Comparison of ENCODE assay signal across 8 mouse cellular contexts in the genomic region with DNA sequence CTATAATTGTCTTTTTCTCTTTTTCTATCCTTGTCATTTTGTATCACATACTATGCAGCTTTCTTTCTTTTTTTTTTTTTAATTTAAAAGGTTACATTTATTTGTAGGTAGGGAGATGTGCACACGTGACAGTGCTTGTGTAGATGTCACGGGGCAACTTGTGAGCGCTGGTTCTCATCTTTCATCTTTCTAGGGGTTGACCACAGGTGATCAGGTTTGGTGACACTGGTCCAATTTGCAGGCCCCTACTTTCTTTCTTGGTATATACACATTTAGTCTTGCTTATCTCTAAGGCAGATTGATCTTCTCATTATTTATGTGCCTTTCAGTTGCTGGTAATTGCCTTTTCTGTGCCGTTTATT. TPM values are rescaled to one million over a fixed set of nuclear protein-coding genes. Genes with fewer than 3 reads are reported as not detected.
DNase-seq lines count a peak whose midpoint lies in the region; ATAC-seq and TF ChIP-seq lines count a peak whose summit lies in the region.

No protein-coding gene starts in this region.

- H3K27ac ChIP-seq in lung, postnatal 0 days (ENCODE audit: low read length) = 0 out of 2 replicates have a peak overlapping the region, but pooled peaks have one; percentile 97
- peak overlapping the region; percentile 97 for H3K27ac ChIP-seq in liver, embryonic 12.5 days
- H3K27ac ChIP-seq in stomach, embryonic 16.5 days (ENCODE audit: low read length) = peak overlapping the region; percentile 92; the same call in 1 of the 2 replicates

- peak overlapping the region; percentile 74 for H3K4me3 ChIP-seq in erythroblast, embryonic 14.5 days (replicated peaks)
- peak overlapping the region; percentile 75; the same call in 1 of the 2 replicates for H3K4me3 ChIP-seq in lung, postnatal 0 days (ENCODE audit: low read depth, low read length)
- H3K4me3 ChIP-seq in liver, embryonic 12.5 days = peak overlapping the region; percentile 88
- peak overlapping the region; percentile 70 for H3K4me3 ChIP-seq in stomach, embryonic 16.5 days (replicated peaks; ENCODE audit: low read length)

- H3K4me2 ChIP-seq in lung, postnatal 0 days (replicated peaks; ENCODE audit: low read depth, low read length) = peak overlapping the region; percentile 70
- peak overlapping the region; percentile 70 for H3K4me2 ChIP-seq in liver, embryonic 12.5 days
- H3K4me2 ChIP-seq in stomach, embryonic 16.5 days (ENCODE audit: low read depth, low read length) = peak overlapping the region; percentile 79

- no peak overlapping the region for H3K9ac ChIP-seq in lung, postnatal 0 days (replicated peaks; ENCODE audit: low read depth)
- peak overlapping the region; percentile 85 for H3K9ac ChIP-seq in liver, embryonic 12.5 days
- no peak overlapping the region for H3K9ac ChIP-seq in stomach, embryonic 16.5 days (ENCODE audit: low read length)

- H3K36me3 ChIP-seq in erythroblast, embryonic 14.5 days (ENCODE audit: control insufficient read depth) = peaks cover 48% of the 10 kb centered on the region
- H3K36me3 ChIP-seq in lung, postnatal 0 days (ENCODE audit: insufficient read depth, low read length) = no peaks in the 10 kb centered on the region
- H3K36me3 ChIP-seq in liver, embryonic 12.5 days = peaks cover 15% of the 10 kb centered on the region
- peaks cover 8% of the 10 kb centered on the region; the same call in 1 of the 2 replicates for H3K36me3 ChIP-seq in stomach, embryonic 16.5 days (ENCODE audit: control insufficient read depth, insufficient read depth, low read length)

- peaks cover 70% of the 10 kb centered on the region for H3K4me1 ChIP-seq in erythroblast, embryonic 14.5 days (ENCODE audit: control insufficient read depth)
- H3K4me1 ChIP-seq in lung, postnatal 0 days (ENCODE audit: insufficient read depth, low read depth, low read length) = peaks cover 4% of the 10 kb centered on the region; the same call in 1 of the 2 replicates
- H3K4me1 ChIP-seq in liver, embryonic 12.5 days = peaks cover 50% of the 10 kb centered on the region
- H3K4me1 ChIP-seq in stomach, embryonic 16.5 days (ENCODE audit: control insufficient read depth, insufficient read depth, low read length) = peaks cover 6% of the 10 kb centered on the region

- TF ChIP-seq CTCF in lung, postnatal 0 days (IDR thresholded peaks at IDR 0.05) = no peak

- no peak for ATAC-seq in erythroblast, adult 5-6 weeks (replicated peaks; ENCODE audit: low FRiP score, poor library complexity, severe bottlenecking)
- ATAC-seq in lung, postnatal 0 days = no peak
- ATAC-seq in liver, embryonic 12.5 days = no peak
- ATAC-seq in stomach, embryonic 16.5 days (ENCODE audit: insufficient read depth, low FRiP score) = no peak

- DNase-seq in lung, postnatal 0 days (ENCODE audit: low spot score) = no peak
- DNase-seq in lung, postnatal 14 days = no peak
- DNase-seq in frontal cortex, adult 2 months (ENCODE audit: extremely low spot score in 1 of 2, low spot score in 1 of 2) = no peak
- no peak for DNase-seq in layer of hippocampus, adult 18-20 months (ENCODE audit: low spot score in 2 of 2)

- 86% methylated on average over 4 of the region's 4 CpGs for WGBS in lung, postnatal 0 days
- WGBS in liver, embryonic 12.5 days (ENCODE audit: insufficient replicate concordance) = 87% methylated on average over 4 of the region's 4 CpGs
- 85% methylated on average over 4 of the region's 4 CpGs for WGBS in stomach, embryonic 16.5 days

- H3K9me3 ChIP-seq in erythroblast, embryonic 14.5 days (ENCODE audit: control insufficient read depth, low read length) = no peaks in the 10 kb centered on the region; the same call in 1 of the 2 replicates
- no peaks in the 10 kb centered on the region for H3K9me3 ChIP-seq in lung, postnatal 0 days (ENCODE audit: low read length)
- no peaks in the 10 kb centered on the region for H3K9me3 ChIP-seq in liver, embryonic 12.5 days (replicated peaks)
- no peaks in the 10 kb centered on the region for H3K9me3 ChIP-seq in stomach, embryonic 16.5 days (replicated peaks; ENCODE audit: control insufficient read depth, low read length)

- no peak for TF ChIP-seq EP300 in lung, postnatal 0 days (IDR thresholded peaks at IDR 0.05)

- H3K27me3 ChIP-seq in erythroblast, embryonic 14.5 days (ENCODE audit: control insufficient read depth) = no peaks in the 10 kb centered on the region
- no peaks in the 10 kb centered on the region for H3K27me3 ChIP-seq in lung, postnatal 0 days (replicated peaks; ENCODE audit: insufficient read depth, low read length)
- no peaks in the 10 kb centered on the region for H3K27me3 ChIP-seq in liver, embryonic 12.5 days (replicated peaks)
- no peaks in the 10 kb centered on the region for H3K27me3 ChIP-seq in stomach, embryonic 16.5 days (ENCODE audit: control insufficient read depth, insufficient read depth, low read length)

RNA-seq across cellular contexts. Expression of a gene that starts 1.5 kb away (rescaled TPM):
- 13.2 and 19.7 TPM in 2 replicates for polyA plus RNA-seq in erythroblast, embryonic 14.5 days (2012)
- total RNA-seq in erythroblast, adult 5-6 weeks (2015; ENCODE audit: low replicate concordance) = 78.6 and 82.6 TPM in 2 replicates
- 88.5 and 94.4 TPM in 2 replicates for total RNA-seq in erythroblast, adult 5-6 weeks (2017; ENCODE audit: low replicate concordance)
- polyA plus RNA-seq in lung, postnatal 0 days (2015; fragmentation: Nextera tagmentation; extraction: Ambion mirVana) = 78.8 and 84.1 TPM in 2 replicates
- 119 and 123 TPM in 2 replicates for polyA plus RNA-seq in liver, embryonic 12.5 days (2016; fragmentation: Nextera tagmentation; extraction: Ambion mirVana)
- 134 and 137 TPM in 2 replicates for polyA plus RNA-seq in stomach, embryonic 16.5 days (2015; fragmentation: Nextera tagmentation; extraction: Ambion mirVana)
- polyA plus RNA-seq in frontal cortex, adult 2 months (2012; rRNA removed) = 145 and 146 TPM in 2 replicates
- 100 to 1,000 TPM; 212 to 218 TPM for total RNA-seq in layer of hippocampus, adult 18-20 months (2021)

RNA-seq across cellular contexts. Expression of a gene that starts 18.3 kb away (rescaled TPM):
- polyA plus RNA-seq in erythroblast, embryonic 14.5 days (2012) = 3.1 and 3.2 TPM in 2 replicates
- 10.0 and 11.7 TPM in 2 replicates for total RNA-seq in erythroblast, adult 5-6 weeks (2015; ENCODE audit: low replicate concordance)
- total RNA-seq in erythroblast, adult 5-6 weeks (2017; ENCODE audit: low replicate concordance) = 7.4 and 13.2 TPM in 2 replicates
- polyA plus RNA-seq in lung, postnatal 0 days (2015; fragmentation: Nextera tagmentation; extraction: Ambion mirVana) = 92.0 and 95.7 TPM in 2 replicates
- 45.6 and 46.4 TPM in 2 replicates for polyA plus RNA-seq in liver, embryonic 12.5 days (2016; fragmentation: Nextera tagmentation; extraction: Ambion mirVana)
- polyA plus RNA-seq in stomach, embryonic 16.5 days (2015; fragmentation: Nextera tagmentation; extraction: Ambion mirVana) = 119 and 122 TPM in 2 replicates
- polyA plus RNA-seq in frontal cortex, adult 2 months (2012; rRNA removed) = 126 and 128 TPM in 2 replicates
- 100 to 1,000 TPM; 109 to 114 TPM for total RNA-seq in layer of hippocampus, adult 18-20 months (2021)

RNA-seq across cellular contexts. Expression of a gene that starts 25.4 kb away (rescaled TPM):
- polyA plus RNA-seq in erythroblast, embryonic 14.5 days (2012) = 0.36 and 0.37 TPM in 2 replicates
- 4.0 and 16.9 TPM in 2 replicates for total RNA-seq in erythroblast, adult 5-6 weeks (2015; ENCODE audit: low replicate concordance)
- 3.3 and 9.0 TPM in 2 replicates for total RNA-seq in erythroblast, adult 5-6 weeks (2017; ENCODE audit: low replicate concordance)
- polyA plus RNA-seq in lung, postnatal 0 days (2015; fragmentation: Nextera tagmentation; extraction: Ambion mirVana) = 38.2 and 41.9 TPM in 2 replicates
- 94.9 and 98.2 TPM in 2 replicates for polyA plus RNA-seq in liver, embryonic 12.5 days (2016; fragmentation: Nextera tagmentation; extraction: Ambion mirVana)
- polyA plus RNA-seq in stomach, embryonic 16.5 days (2015; fragmentation: Nextera tagmentation; extraction: Ambion mirVana) = 85.2 and 87.6 TPM in 2 replicates
- 42.4 and 45.9 TPM in 2 replicates for polyA plus RNA-seq in frontal cortex, adult 2 months (2012; rRNA removed)
- 10 to 100 TPM; 42.2 to 46.8 TPM for total RNA-seq in layer of hippocampus, adult 18-20 months (2021)

Comparison
In these comparisons a context has a peak if more than half of its experiments do, and no peak if none do; other contexts are left out.
1. RNA of a gene that starts 18.3 kb away (polyA plus RNA-seq): 126 to 128 TPM in frontal cortex, adult 2 months, 119 to 122 TPM in stomach, embryonic 16.5 days, 92.0 to 95.7 TPM in lung, postnatal 0 days and 45.6 to 46.4 TPM in liver, embryonic 12.5 days; 3.1 to 3.2 TPM in erythroblast, embryonic 14.5 days; every median in the first group is over 10 times any median in the second.
2. RNA of a gene that starts 25.4 kb away (polyA plus RNA-seq): 94.9 to 98.2 TPM in liver, embryonic 12.5 days, 85.2 to 87.6 TPM in stomach, embryonic 16.5 days, 42.4 to 45.9 TPM in frontal cortex, adult 2 months and 38.2 to 41.9 TPM in lung, postnatal 0 days; 0.36 to 0.37 TPM in erythroblast, embryonic 14.5 days; every median in the first group is over 10 times any median in the second.
3. Peak in every context shown above with its lines, with median percentiles within 50 percentile points of each other: H3K4me3 ChIP-seq, H3K27ac ChIP-seq and H3K4me2 ChIP-seq.